Mouse (Mus musculus): ENCODE measurements around the gene 9130213A22Rik.
A peak's percentile ranks its signal among the peaks of the same experiment; 100 is the strongest.

9130213A22Rik gene

DNA sequence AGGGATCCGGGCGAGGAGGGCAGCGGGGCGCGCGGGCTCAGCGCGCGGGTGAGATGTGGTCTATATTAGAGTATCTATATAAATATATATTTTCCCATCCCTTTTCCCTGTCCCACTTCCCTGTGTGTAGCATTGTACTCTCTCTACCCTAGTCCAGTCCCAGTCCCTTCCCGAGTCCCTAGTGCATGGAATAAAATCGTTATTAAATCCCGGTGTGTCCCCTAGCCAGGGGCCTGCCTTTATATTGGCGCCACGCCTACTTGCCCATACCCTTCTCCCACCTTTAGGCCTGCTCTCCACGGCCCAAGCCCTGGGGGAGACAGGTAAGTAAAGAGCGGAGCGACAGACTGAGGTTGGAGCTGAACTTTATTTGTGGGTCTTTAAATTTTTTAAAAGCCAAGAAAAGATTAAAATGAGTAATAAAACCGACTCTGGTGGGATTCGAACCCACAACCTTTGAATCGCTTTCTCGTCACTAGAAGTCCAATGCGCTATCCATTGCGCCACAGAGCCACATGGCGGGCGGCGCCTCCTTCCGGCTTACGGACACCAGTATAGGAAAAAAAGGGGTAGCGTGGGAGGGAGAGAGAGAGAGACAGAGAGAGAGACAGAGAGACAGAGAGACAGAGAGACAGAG is 785 bp upstream of the 9130213A22Rik start:
- peak; percentile 90 for DNase-seq

DNA sequence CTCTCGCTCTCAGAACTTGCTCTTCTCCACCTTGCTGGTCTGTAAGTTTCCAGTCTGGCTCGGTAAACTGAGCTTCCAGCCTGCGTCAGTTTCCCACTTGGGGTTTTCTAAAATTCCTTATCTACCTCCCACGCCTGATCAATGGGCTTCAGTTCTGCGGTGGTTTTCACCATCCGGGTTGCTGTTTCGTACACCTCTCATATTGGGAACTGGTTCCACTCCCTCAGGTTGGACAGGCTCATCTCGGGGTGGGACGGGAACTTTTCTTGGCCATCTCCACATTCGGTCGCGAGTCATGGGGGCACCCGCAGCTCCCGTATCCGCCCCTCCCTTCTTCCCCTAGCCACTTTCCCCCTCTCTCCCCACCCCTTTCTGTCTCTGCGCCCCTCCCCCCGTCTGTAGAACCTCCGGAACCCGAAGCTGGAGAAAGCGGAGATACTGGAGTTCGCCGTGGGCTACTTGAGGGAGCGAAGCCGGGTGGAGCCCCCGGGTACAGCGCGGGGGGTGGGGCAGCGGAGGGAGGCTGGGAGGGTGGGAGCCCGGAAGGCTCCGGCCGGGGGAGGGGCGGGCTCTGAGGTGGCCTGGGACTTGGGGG is 551 bp downstream of the 9130213A22Rik start:
- DNase-seq, result no peak

DNA sequence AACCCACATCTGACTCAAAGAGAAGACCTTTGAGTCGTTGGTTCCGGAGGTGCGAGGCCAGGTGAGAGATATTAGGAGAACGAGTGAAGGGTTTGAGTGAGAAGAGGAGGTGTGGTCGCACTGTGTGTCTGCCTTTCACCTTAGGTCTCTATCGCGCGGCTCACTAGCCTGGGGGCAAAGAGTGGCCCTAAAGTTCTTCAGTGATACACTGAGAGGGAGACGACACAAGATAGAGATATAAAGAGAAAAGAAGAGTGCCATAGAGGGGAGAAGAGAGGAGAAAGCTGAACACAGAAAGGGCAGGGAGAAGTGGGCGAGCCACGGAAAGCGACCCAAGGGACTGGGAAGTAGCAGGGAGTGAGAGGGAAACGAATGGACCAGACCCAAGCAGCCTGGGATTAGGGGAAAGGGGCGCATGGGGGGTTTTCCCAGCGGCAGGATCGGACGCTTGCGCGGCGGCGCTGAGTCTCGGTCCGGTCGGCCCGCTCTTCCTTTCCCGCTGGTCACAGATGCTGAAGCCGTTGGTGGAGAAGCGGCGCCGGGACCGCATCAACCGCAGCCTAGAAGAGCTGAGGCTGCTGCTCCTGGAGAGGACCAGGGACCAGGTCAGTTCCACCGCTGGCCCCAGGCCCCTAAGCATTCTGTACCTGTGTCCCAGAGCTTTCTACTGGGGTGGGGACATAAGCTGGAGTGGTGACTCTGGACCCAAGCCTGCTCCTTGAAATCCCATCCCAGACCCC is 1.2 kb downstream of the 9130213A22Rik start:
- no peak for DNase-seq

DNA sequence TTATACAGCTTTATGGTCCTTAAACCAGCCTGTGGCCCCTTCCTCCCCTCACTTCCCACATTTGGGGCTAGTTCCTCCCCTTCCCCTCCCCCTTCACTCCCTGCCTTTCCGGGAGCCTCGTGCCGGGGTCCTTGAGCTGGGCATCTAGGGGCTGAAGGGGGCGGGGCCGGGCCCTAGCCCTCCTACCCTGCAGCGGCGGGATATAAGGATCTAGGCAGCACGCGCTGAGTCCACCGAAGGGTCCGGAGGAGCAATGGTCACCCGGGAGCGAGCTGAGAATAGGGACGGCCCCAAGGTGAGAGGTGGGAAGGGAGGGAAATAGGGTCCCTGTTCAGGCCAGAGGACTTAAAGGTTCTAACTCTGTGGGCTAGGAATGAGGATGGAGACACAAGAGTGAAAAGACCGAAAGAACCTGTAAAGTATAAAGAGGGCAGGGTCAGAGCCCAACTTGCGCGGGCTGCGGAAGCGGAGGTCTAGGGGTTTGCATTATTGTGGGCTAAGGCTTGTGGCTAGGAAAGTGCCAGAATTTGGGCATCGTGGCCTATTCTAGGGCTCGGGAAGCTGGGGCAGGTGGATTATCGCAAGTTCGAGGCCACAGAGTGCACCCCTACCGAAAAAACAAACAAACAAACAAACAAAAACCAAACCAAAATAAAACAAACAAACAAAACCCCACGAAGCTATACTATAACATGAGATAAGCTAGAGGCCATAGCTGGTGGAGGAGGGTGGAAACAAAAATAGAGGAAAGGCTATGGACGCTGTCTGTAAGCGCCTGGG is 2.0 kb downstream of the 9130213A22Rik start, which contains the start of gene Hes7:
TSS of gene Hes7 (plus strand) at position 184 of the 780 bp plus-strand sequence.
- no peak for DNase-seq

DNA sequence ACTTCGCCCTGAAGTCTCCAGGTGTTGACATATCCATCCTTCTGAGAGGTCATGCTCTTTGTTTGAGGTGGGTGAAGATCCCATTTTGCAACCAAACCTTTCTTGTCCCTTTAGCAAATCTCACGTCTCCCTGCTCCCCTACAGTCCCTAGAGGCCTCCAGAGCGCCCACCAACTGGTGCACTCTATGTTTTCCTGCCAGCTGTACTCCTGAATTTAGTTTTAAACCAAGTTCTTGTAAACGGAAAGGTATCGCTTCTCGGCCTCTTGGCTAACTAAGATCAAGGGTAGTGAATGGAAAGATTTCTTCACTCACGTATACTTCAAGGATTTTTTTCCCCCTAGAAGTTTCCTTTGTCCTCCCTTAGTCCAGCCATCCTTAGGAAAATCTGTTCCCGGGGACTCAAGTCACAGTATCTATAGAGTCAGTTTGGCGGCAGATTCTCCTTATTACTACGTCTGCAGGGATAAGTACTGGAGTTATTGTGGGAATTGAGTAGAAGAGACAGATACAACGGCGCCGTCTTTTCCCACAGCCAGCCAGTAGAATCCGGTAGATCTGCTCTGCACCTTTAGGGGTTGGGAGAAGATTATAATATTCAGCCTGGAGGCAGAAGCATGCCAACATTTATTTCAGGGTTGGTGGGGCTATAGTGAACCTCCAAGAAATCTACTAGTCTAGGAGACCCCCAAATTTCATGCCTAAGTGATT is 2.8 kb downstream of the 9130213A22Rik start:
- no peak for DNase-seq

DNA sequence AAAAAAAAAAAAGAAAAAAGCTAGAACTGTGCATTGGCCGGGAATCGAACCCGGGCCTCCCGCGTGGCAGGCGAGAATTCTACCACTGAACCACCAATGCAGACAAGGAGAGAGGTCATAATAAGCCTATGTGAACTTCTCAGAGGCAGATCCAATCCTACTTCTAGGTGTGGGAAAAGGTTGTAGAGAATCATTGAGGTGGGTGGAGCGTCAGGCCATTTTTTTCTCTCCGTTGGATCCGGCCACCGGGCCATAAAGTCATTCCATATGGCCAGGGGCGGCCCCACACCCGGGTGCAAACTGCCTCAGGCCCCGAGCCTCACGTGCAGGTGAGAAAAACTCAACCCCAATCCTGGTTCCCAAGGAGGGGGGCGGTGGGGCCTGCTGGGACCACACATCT is 3.6 kb downstream of the 9130213A22Rik start:
- peak; percentile 85 for DNase-seq

DNA sequence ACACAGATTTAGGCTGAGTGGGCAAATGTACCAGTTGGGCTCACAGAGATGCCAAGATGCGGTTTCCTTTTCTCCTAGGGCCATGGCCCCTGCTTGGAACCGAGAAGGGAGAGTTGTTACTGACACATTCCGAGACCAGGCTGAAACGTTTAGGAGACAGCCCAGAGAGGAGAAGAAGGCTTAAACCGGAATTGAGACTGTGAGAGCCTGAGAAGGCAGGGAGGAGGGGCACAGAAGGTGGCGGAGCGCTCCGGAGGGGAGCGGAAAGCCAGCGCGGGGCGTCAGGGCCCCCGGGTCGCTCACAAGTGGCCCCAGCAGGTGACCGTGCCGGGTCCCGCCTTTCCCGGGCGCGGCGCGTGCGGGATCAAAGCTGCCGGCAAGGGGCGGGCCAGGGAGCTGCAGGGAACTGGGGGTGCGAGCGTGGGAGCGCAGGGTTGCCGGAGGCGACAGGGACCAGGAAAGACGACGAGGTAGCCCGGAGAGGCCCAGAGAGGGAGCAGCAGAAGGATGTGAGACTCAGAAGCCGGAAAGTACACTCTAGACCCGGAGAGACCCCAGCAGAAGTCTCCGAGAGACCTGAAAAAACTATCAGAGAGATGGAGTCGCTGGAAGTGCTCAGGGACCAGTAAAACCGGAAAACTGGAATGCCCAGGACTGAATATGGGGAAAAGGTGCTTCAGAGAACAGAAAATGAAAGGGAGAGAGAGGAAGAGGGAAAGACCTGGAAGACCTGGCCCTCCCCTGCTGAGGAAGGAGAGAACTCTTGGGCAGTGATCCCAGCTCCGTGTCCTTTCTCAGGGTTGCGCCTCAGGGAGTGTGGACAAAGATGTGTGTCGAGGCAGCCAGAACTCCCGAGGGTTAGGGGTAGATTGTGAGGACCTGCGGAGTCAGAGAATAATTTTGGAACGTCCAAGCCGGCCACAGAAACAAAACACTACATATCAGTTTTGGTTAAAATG is 4.4 kb downstream of the 9130213A22Rik start:
- peak; percentile 64 for DNase-seq

DNA sequence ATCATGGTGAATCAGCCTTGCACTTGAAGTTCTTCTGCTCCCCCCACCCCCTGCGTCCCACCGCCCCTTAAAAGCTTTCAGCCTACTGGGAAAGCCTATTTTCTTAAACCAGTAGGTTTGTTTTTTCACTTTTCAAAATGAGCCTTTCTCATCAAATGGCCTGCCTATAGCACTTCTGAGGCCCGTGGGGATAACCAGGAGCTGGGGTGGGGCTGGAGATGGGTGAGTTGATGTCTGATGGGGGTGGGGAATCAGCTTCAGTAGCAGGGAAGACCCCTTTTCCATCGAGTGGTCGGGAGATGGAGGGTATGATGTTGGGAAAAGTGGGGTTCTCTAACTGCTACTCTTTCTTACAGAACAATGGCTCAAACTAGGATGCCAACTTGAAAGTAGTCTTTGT is 5.5 kb downstream of the 9130213A22Rik start:
- no peak for DNase-seq

DNA sequence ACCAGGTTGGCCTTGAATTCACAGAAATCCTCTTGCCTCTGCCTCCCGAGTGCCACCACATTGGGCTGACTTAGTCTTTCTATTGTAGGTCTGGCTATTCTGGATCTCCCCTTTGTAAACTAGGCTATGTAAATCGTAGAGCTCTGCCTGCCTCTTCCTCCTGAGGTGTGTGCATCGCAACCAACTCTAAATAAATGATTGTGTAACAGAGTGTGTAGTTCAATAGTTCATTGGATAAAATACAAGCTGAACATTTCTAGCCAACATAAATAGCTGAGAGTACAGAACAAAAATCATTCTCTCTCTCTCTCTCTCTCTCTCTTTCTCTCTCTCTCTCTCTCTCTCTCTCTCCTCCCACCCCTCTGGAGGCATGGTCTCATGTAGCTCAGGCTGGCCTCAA is 7.8 kb downstream of the 9130213A22Rik start:
- no peak for DNase-seq

DNA sequence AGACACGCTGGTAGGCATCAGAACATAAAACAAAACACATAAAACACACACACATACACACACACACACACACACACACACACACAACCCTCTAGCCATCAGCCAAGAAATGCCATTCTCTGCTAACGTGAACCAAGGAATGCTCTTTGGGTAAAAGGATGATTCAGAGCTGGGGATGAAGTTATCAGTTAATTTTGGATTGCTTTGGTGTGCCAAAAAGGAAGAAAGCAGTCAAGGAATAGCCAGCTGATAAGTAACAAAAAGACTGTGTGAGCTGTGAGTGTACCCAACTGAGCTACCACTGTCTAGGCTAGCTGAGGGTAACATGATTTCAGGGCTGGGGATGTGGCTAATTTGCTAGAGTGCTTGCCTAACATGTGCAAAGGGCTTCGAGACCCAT is 8.4 kb downstream of the 9130213A22Rik start:
- no peak for DNase-seq

DNA sequence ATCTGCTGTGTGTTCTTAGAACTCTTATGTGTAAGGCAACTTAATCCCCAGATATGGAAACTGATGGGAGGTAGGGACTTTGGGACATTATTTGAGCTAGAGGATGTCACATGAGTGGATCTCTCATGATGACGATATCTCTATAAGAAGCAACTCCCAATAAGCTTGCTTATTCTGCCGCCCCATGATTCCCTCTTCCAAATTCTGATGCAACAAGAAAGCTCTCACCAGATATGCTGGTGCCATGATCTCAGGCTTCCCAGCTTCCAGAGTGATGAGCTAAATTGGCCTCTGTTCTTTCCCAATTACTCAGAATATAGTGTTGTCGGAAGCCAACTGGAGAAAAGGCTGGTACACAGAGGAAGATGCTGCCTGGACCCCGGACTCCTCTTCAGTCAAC is 10.5 kb downstream of the 9130213A22Rik start:
- peak; percentile 60 for DNase-seq

DNA sequence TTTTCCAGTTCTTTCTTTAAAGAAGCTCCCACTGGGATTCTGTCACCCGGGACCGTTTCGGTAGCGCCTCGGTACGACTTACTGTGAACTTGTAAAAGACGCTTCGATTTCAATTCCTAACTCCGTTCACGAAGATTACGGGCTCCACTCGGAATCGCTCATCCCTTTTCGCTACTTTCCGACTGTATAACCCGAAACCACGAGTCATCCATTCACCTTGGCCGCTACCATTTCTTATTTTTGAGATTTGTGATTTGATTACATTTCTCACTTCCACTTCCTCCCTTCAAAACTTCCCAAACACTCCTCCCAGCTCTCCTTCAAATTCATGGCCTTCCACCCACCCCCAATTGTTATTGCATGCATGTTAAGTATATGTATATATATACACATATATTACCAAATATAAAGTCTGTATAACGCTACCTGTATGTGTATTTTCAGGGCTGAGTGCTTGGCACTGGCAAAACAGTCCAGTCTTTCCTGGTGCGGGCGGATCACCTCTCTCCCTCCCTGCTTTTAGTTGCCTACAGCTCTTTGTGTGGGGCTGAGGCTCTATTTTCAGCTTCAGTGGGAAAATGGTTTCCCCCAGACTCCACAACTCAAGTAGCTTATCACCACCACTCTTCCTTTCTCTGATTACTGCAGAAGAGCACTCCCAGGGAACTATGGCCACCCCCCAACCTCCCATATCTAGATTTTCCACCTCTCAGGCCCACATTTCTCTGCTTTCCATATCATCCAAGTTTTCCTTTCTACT is 11.2 kb downstream of the 9130213A22Rik start:
- no peak for DNase-seq

DNA sequence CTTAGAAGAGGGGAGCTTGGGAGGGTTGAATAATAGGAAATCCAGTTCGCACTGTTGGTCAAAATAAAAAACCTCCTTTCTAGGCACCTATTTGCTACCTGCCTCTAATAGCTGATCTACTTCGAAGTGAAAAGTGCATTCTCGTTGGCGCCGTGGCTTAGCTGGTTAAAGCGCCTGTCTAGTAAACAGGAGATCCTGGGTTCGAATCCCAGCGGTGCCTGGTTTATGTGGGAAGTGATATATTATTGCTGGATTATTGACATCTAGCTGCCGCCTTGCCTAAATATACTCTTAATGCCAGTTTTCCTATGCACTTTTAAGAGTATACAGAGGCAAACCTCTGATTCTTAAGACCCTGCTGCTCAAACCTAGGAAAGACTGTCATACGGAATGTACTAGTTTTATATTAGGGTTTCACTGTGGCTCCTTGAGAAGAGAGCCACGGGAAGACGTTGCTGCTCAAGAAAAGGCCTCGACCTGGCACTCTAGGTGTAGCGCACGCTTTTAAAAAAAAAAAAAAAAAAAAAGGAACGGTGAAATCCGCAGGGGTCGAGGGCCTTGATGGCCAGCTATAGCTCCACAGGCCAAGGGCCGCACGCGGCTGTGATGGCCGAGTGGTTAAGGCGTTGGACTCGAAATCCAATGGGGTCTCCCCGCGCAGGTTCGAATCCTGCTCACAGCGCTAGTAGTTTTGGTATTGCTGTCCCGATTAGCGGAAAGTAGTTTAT is 11.9 kb downstream of the 9130213A22Rik start:
- DNase-seq, result peak; percentile 82

DNA sequence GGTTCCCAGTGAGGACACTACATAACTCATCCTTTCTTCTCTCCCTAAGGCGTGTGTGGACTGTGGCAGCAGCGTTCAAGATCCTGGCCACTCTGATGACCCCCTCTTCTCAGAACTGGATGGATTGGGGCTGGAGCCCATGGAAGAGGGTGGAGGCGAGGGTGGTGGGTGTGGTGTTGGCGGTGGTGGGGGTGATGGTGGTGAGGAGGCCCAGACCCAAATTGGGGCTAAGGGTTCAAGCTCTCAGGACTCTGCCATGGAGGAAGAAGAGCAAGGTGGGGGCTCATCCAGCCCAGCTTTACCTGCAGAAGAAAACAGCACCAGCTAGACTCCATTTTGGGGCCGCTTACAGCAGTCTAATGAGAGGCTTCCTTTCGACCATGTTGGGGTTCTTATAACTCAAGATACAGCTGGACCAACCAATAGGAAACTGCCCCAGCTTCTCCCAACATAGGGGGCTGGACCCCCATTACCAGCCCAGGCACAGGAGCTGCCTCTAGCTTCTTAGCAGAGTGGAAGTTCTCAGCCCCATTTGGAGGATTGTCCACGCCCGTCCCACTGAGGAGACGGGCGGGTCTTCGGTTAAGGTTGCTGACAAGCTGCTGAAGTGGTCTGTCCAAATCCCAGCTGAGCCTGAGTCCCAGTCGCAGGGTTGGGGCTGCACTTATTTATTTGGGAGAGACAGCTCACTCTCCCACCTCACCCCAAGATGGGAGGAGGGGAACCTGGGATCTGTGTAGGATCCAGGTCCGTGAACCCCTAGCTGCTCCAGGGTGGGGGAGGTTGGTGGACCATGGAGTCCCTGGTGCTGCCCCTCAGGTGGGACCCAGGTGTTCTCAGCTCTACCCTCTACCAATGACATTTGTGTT is 13.1 kb downstream of the 9130213A22Rik start:
- DNase-seq, result no peak

DNA sequence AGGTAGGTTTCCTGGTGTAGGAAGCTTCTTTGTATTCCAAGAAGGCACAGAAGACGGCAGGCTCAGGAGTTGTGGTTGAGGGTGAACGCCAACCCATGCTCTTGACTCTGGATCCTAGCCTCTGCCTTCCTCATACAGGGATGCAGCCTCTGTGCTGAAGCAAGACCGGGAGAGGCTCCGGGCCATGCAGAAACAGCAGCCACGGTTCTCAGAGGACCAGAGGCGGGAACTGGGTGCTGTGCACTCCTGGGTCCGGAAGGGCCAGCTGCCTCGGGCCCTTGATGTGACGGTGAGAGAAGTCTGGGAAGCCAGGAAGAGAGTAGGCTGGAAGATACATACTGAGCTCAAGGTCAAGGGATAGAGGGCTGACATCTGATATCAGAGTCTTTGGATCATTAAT is 14.2 kb downstream of the 9130213A22Rik start:
- no peak for DNase-seq

DNA sequence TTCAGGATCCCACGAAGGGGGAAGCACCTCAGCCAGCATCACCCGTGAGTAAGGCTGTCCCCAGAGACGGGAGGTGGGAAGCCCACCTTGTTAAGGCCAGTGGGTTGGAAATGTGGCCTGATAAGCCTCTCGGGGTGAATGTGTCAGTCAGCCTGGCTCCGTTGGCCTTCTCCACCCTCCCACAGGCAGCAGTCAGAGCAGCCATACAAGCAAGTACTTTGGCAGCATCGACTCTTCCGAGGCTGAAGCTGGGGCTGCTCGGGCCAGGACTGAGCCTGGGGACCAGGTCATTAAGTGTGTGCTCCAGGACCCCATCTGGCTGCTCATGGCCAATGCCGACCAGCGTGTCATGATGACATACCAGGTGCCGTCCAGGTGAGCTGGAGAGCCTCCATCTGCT is 14.7 kb downstream of the 9130213A22Rik start:
- no peak for DNase-seq

DNA sequence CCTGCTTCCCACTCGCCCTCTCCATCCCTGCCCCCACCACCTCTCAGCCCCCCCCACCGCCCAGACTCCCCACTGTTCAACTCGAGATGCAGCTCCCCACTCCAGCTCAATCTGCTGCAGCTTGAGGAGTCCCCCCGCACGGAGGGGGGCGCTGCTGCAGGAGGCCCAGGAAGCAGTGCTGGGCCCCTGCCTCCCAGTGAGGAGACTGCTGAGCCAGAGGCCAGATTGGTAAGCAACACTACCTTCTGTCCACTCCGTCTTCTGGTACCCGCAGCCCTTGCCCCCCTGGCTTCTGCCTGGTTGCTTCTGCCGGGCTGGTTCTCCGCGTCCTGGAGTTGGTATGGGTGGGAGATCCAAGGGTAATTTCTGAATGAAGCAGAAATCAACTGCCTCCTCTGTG is 15.5 kb downstream of the 9130213A22Rik start:
- no peak for DNase-seq

DNA sequence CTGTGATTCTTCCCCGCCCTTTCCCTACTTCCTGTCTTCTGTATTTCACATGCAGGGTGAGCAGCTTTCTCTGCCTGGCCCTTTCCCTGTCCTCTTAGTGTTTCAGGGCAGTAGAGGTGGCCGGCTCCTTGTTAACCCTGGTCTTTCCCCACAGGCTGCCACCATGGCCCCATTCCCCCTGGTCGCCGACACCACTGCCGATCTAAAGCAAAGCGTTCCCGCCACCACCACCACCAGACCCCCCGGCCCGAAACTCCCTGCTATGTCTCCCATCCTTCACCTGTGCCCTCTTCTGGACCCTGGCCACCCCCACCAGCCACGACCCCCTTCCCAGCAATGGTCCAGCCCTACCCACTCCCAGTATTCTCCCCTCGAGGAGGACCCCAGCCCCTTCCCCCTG is 16.1 kb downstream of the 9130213A22Rik start:
- DNase-seq, result no peak

DNA sequence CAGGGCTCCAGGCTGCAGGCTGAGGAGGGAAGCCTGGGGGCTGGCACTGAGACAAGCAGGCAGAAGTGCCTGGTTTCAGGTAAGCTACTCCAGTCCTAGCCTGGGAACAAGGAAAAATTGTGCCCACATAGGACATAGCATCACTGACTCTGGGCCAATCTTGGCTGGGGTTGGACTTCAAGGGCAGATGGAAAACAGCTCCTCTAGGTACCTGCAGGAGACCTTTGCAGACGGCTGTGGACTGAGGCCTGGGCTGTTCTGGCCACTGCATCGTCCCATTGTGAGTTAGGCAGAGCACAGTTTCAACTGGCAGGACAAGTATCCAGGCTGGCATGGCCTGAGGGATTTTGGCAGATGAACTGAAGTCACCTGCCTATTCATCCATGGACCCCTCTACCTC is 16.6 kb downstream of the 9130213A22Rik start:
- DNase-seq, result no peak
